Mouse (Mus musculus): ENCODE measurements at regions not wholly inside any gene's neighbourhood (a gene's known extent, or its start where the extent isn't known, plus 50 kb on each side); places are given as distances from the start of the nearest gene placed in this dataset.

DNA sequence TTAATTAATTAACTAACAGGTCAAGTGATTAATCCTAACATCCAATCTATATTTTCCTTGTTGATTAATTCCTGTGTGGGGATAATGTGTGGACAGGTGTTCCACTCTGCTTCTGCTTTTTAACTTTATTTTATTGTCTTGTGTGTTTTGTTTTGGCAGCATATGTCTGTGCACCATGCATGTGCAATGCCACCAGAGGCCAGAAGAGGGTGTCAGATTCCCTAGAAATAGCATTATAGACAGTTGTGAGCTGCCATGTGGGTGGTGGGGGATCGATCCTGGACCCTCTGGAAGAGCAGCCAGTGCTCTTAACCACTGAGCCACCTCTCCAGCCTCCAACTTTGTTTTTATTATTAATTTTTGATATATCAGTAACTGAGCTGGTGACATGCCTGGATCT, 65.6 kb downstream of the En1 start:
- 68% methylated on average over 1 of the region's 1 CpGs for WGBS
- no peak for DNase-seq (ENCODE audit: low read depth, low spot score)

DNA sequence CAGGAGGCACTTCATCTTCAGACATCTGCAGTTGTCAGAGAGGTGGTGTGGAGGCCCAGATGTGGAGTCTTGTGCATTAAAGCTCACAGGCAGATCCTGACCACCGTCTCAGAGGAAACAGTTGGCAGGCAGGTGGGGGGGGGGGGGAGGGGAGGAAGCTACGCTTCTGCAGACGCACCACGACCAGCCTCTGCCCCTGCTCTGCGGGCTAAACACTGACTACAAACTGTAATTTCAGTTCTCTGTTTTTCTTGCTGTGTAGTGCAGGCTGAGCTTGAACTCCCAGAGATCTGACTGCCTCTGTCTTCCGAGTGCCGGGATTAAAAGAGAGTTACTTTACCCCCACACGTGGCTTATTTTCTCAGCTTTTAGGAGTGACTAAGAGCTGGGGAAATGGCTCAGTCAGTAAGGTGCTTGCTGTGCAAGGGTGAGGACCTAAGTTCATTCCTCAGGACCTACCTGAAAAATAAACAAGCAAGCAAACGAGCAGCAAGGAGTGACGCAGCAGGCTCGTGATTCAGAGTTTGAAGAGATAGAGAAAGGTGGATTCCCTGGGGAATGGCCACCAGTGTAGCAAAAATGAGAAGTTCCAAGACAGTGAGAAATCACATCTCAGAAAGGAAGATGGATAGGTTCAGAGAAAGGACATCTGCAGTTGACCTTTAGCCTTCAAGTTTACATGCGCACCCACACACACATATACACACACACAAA, 81.5 kb downstream of the En1 start:
- WGBS = 45% methylated on average over 12 of the region's 12 CpGs
- no peak for DNase-seq (ENCODE audit: low read depth, low spot score)

DNA sequence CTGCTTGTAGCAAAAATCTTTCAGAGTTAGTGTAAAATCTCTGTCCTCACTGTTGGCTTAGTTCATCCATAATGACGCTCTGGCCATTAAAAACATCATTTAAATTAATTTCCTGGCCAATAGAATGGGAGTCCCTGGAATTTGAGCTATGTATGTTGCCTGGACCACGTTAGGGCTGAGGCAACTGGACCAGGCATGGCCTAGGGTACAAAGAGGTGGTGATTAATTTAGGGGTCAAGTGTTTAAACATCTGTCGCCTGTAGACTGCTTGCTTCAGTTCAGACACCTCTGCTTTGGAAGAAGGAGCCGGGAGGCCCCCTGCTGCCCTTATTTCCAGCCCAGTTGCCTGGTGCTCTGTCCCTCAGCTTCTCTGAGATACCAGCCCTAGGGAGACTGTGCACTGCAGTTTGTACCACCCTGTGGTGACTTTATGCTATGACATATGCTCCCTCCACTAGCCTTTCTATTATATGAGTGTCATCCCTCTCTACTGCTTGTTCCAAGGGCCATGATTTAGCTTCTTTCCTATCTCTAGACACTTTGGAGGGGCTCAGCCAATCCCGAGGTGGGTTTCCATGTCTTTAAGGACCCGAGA, 83.5 kb downstream of the En1 start:
- DNase-seq (ENCODE audit: low read depth, low spot score) = no peak
- WGBS = 38% methylated on average over 6 of the region's 6 CpGs

DNA sequence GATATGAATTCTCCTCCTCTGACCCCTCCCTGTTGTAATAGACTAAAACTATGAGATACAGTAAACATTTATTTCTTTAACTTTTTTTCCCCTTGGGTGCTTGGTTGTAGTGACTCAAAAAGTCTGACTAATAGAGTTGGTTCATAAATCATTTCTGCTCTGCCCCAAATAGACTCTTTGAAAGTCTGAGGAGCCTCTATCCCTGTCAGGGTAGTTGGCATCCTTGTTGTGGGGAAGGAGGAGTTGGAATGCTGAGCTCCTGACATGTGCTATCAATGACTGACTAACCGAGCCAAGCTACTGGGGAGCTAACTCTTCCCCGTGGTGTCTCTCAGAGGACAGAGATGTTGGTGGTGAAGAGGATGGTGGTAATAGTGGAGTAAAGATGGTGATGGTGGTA, 89.4 kb downstream of the En1 start:
- WGBS = 75% methylated on average over 2 of the region's 2 CpGs
- DNase-seq (ENCODE audit: low read depth, low spot score) = no peak

DNA sequence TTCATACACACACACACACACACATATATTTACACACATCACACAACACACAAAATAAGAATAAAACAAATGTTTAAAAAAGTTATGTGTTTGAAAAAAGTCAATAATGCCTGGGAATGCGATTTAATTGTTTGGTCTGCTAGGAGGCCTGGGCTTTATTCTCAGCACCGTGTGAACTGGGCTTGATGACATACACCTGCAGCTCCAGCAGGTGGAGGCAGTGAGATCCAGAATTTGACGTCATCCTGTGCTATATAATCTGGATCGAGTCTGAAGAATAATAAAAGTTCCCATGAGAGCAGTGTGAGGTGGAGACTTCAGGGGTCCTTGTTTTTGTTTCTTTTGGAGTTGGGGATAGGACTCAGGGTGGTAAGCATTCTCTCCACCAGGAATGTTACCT, 96.0 kb downstream of the En1 start:
- WGBS = 71% methylated on average over 4 of the region's 4 CpGs
- no peak for DNase-seq (ENCODE audit: low read depth, low spot score)

DNA sequence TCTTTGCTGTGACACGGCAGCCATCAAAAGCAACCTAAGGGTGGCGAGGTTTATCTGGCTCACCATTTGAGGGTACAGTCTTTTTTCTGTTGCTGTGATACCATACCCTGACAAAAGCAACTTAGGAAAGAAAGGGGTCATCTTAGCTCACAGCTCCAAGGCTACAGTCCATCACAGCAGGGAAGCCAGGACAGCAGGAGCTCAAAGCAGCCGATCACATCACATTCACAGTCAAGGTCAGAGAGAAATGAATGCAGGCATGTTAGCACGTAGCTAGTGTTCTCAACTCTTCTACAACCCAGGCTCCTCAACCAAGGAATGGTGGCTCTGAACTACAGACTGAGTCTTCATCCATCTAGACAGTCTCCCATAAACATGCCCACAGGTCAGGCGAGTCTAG, 102.0 kb downstream of the En1 start:
- 61% methylated on average over 5 of the region's 5 CpGs for WGBS
- DNase-seq (ENCODE audit: low read depth, low spot score) = no peak

DNA sequence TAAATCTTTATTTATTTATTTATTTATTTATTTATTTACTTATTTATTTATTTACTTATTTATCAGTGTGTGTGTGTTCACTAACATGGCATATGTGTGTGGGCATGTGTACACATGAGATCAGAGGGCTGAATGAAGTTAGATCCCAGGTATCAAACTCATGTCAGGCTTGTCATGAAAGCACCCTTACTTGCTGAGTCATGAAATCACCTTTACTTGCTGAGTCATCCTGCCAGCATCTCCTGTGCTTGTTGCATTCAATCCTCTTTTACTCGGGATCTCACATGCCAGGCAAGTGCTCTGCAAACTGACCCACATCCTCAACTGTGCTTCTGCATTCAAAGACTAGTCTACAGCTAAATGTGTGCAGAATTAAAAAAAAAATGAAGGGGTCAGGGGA, 103.8 kb downstream of the En1 start:
- 47% methylated on average over 1 of the region's 1 CpGs for WGBS
- DNase-seq (ENCODE audit: low read depth, low spot score) = no peak

DNA sequence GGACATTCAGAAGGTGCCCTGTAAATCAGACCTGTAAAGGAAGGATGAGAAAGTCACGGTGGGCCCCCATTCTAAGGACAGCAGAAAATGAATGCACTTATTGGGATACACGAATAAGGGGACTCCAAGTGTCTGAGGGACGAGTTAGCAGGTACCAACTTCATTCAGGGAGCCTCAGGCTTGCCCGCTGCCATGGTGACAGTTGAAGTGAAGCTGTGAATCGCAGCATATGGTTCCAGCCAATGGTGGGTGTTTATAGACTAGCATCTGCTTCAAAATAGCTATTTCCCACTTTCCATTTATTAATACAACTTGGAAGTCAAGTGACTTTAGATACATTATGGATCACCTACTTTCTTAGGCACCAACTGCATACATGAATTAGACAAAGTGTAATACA, 106.3 kb downstream of the En1 start:
- 59% methylated on average over 5 of the region's 5 CpGs for WGBS
- no peak for DNase-seq (ENCODE audit: low read depth, low spot score)

DNA sequence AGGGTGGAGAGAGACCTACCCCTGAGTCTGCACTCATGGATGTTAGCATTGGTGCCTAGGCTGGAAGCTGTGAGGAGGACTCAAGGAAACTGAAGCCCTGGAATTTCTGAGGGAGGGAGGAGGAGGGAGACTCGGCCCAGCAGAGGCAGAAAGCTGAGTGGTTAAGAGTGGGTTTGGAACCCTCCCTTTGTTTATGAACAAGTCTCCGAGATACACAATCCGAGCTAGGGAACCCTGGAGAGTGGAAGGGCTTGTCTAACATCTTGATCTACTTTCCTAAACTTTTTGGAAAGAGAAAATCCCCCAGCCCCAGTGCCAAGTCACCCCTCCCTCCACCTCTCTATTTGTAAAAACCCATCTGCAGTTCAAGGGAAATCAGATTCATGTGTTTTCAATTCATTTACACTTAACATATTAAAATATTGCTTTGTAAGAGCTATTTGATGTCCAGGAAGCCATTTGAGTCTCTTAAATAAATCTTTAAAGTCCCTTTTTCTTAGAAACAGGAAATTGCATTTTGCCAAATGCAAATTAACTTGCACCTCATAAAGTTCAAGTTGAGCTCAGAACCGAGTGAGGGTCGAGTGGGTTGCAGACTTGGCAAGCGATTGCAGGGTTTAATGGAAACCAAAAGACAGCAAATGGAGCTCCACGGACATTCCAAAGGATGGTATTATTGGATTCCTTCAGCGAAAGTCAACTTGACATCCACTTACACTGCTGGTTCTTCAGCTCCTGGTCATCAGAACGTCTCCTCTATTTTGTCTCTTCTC, 113.1 kb downstream of the En1 start:
- WGBS = 57% methylated on average over 9 of the region's 9 CpGs
- DNase-seq (ENCODE audit: low read depth, low spot score) = no peak

DNA sequence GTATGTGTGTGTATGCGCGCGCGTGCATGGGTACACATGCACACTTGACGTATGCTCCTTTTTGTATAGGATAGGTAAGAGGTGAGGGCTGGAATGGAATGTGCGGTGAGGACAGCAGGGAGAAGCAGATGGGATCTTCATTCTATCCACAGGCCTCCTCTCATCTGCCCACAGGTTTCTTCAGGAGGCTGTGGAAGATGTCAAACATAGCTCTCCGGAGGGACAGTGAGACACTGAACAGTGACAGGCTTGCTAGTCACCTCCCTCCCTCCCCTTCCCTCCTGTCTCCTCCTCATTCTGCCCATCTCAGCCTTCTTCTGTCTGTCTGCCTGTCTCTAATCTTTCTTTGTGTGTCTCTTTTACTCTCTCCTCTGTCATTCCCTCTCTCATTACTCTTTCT, 124.6 kb downstream of the En1 start:
- no peak for DNase-seq (ENCODE audit: low read depth, low spot score)
- 86% methylated on average over 7 of the region's 7 CpGs for WGBS

DNA sequence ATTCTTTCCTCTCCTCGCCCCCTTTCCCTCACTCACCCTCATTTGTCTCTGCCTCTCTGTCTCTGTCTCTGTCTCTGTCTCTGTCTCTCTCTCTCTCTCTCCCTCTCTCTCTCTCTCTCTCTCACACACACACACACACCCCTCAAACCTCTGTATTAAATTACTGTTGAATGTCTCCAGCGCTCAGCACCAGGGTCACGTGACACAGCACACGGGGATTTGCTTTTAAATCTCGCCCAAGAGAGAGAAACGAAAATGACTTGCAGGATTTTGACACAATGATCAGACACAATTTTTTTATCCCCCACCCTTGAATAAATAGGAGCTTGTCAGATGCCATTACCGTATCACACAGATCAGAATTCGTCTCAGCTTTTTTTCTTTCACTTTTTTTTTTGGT, 125.2 kb downstream of the En1 start:
- 68% methylated on average over 8 of the region's 8 CpGs for WGBS
- no peak for DNase-seq (ENCODE audit: low read depth, low spot score)

DNA sequence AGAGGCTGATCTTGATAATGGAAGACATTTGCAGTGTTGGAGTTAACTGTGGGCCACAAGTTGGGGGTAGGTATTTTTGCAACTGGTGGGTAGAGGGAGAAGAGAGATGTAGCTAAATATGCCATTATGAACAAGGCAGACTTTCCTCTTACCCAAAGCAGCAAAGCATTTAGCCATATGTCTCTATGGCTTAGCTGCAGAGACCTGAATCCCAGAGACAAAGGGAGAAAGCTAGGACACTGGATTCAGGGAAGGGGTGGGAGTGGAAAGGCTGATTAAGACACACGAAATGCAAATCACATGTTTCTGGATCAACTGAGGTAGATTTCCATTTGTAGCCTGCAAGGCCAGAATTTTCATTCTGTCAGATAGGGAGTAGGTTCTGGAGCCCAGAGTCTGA, 129.8 kb downstream of the En1 start:
- no peak for DNase-seq (ENCODE audit: low read depth, low spot score)
- 56% methylated on average over 1 of the region's 1 CpGs for WGBS

DNA sequence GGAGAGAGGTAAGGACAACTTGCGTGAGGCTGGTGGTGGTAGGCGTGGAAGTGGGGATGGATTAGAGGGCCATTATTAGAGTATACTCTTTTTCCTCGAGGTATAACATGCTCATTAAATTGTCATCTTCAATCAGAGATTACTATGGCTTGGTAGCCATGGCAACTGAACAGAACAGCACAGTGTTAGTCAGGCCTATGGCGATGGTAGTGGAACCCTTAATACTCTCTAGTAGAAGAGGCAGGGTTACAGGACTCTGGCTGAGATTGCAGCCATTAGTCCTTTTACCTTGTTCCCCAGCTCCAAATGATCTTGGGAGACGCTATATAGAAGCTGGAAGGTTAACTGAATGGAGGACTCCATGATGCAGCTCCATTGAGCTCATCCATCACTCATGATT, 131.5 kb downstream of the En1 start:
- no peak for DNase-seq (ENCODE audit: low read depth, low spot score)
- WGBS = 75% methylated on average over 5 of the region's 5 CpGs

DNA sequence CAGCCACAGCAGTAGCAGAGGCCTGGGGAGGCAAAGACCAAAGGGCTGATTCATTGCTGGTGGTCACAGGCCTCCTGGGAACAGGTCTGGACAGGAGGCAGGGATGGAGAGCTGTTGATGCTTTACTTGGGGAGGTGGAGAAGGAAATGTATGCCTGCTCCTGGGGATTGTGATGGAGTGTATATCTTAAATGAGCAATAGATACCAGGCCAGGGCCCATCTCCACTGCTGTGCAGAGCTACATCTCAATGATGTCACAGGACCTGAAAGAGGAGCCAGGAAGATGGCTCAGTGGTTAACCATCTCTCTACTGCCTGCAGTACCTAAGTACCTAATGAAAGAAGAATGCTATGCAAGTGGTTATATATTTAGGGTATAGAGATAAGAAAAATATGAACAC, 132.6 kb downstream of the En1 start:
- no peak for DNase-seq (ENCODE audit: low read depth, low spot score)

DNA sequence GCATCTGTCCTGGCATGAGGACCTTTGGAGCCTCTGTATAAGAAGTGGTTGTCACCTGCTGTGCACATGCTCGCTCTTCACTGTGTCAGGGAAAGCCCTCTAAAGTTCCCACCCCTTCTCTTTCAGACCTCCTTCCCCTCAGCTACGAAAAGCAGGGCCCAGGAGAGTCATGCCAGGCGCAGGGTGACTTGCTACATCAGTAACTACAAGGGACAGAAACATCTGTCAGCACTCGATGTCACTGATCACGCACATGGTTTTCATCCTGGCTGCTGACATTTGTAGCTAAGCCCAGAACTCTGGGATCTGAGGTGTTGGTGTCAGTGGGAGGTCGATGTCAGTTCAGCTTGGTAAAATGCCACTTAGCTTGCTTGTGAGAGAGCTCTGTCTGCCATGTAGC, 137.3 kb downstream of the En1 start:
- no peak for DNase-seq (ENCODE audit: low read depth, low spot score)
- 67% methylated on average over 6 of the region's 6 CpGs for WGBS

DNA sequence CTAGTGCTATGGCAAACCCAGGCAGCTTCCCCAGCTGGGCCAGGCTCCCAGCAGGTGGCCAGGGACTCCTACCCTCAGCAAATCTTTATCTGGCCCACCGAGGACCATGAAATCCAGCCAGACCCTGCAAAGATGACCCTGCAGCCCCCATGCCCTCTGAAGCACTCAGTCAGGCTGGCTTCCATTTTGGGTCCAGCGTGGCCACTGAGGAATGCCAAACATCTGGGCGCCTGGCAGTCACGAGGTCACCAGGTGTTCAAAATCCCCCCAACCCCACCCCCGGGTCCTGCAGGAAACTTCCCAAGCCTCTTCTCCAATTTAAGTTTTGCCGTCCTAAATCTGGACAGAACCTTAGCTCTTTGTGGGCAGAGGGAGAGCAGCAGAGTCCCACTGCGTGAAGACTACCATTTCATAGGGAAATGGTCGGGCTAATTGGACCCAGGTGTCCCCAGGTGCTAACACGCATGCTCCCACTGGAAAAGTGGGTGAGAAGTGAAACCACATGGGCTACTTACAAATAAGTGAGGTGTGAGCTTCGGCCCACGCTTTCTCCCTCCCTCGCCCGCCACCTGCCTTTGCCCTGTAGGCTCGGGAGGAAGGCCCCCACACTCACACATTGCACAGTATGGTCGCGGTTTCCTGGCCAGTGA, 139.0 kb downstream of the En1 start:
- WGBS = 78% methylated on average over 16 of the region's 16 CpGs

DNA sequence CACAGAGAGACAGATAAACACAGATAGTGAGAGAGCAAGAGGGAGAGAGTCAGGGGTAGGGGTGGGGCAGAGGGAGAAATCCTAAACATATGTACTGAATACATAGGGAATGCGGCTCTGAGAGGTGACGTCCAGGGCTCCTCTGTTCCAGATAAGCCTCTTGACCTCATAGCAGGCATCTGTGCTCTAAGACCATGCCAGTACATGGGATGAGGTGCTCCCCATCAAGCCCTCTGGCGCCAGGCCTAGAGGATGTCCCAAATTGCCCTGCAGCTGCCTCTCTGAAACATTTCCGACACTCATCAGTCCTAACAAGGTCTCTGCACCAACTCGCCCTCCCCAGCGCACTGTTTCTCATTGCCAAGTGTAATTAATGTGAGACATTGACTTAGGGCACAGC, 146.7 kb downstream of the En1 start:
- no peak for DNase-seq (ENCODE audit: low read depth, low spot score)
- WGBS = 75% methylated on average over 6 of the region's 6 CpGs

More for the DNA sequence above, 139.0 kb downstream of the En1 start:
- no peak for DNase-seq (ENCODE audit: low read depth, low spot score)

DNA sequence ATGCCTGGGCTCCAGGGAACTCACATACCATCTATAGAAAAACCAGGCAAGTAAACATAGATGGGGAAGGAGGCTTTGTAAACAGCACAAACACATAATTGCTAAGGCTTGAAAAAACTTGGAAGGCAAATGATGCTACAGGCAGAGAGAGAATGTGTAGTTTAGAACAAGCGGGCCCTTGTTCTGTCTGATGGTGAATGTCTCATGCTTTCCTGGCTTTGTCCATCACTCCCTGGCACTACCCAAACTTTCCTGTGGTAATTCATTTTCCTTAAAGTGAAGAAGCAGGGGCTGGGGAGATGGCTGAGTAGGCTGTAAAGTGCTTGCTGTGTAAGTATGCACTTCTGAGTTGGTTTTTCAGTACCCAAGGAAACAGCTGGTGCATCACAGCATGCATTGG, 151.2 kb downstream of the En1 start:
- 93% methylated on average over 1 of the region's 1 CpGs for WGBS
- DNase-seq (ENCODE audit: low read depth, low spot score) = no peak

DNA sequence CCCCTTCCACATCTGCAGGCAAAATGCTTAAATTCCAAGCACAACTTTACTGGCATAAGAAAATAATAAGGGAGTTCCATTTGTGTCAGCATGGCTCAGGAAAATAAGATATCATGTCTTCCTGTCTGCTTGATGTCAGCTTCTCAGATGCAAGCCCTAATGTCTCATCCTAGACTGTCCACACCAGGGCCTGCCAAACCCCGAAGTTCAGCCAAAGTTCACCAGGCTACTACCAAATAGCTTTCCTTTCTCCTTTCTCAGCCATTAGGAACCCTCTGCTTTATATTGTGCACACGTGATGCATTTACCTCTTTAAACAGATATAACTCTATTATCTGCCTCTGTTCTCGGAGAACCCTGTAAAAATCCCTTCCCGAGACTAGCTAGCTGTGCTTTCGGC, 152.1 kb downstream of the En1 start:
- WGBS = 61% methylated on average over 5 of the region's 5 CpGs

DNA sequence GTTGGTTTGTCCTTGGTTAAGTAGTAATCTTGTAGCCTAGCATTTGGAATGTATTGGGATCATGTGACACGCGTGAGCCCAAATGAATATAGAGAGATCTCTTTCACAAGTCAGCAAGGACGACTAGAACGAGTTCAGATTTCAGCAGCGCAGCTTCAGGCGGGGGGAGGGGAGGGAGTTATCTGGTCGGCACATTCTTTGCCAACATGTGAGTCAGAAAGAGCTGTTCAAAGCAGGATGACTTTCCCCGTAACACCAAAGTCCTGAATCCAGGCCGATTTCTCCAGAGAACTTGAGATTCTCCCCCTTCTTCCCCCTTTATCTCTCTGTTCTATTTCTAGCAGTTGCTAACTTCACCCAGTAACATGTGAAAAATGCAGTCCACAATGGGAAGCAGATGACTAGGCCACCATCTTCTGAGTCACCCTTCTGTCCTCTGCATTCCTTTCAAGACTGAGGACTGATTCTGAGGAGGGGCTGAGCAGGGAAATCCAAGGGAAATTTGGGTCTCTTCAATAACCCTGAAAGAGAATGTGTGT, 155.1 kb downstream of the En1 start:
- 56% methylated on average over 9 of the region's 9 CpGs for WGBS
- no peak for DNase-seq (ENCODE audit: low read depth, low spot score)

More for the DNA sequence above, 152.1 kb downstream of the En1 start:
- no peak for DNase-seq (ENCODE audit: low read depth, low spot score)

Data from large intestine, adult 2 months (tissue).